Mouse (Mus musculus) CH12.LX (cell line): ENCODE results near the gene Tmem150a. TPM values are rescaled to one million over a fixed set of nuclear protein-coding genes. Genes with fewer than 3 reads are reported as not detected.

Experiments
- DNase-seq: peaks from one replicate; pipeline ENCODE4 v3.0.0-alpha.2; 2013; ENCODE audit errors: extremely low read depth
- H3K27ac ChIP-seq: 2 replicates; pipeline ENCODE4 v1.5.1; 2012; ENCODE audit warnings: low read depth, mild to moderate bottlenecking, control low read depth, moderate library complexity; ENCODE audit not compliant: insufficient read depth
- H3K27me3 ChIP-seq: replicated peaks from 2 replicates; pipeline ENCODE3; 2012; ENCODE audit warnings: inconsistent platforms
- H3K36me3 ChIP-seq, 2 experiments: replicated peaks in 1 of 2; 2 replicates each; pipeline versions ENCODE3 to v1.6.1; 2012; ENCODE audit warnings: inconsistent platforms in 1 of 2, low read length in 1 of 2, mild to moderate bottlenecking in 1 of 2, mixed read lengths in 1 of 2, moderate library complexity in 1 of 2; ENCODE audit not compliant: control insufficient read depth in 1 of 2, insufficient read depth in 1 of 2
- H3K4me1 ChIP-seq, 2 experiments: 2 replicates each; pipeline ENCODE4 v1.6.1; 2012; ENCODE audit warnings: inconsistent platforms in 1 of 2, moderate library complexity in 1 of 2; ENCODE audit not compliant: insufficient read depth in 2 of 2, control insufficient read depth in 1 of 2
- H3K4me2 ChIP-seq: 2 replicates; pipeline ENCODE4 v1.6.1; 2012; ENCODE audit warnings: low read depth, mild to moderate bottlenecking, control low read depth; ENCODE audit not compliant: poor library complexity, insufficient read depth, severe bottlenecking
- H3K4me3 ChIP-seq, 3 experiments: fragments of 150-350 bp in 1 of 3; sonication (generic) in 1 of 3; replicated peaks in 1 of 3; 2 replicates each; pipeline versions ENCODE3 to v1.5.1; 2011 to 2012; ENCODE audit warnings: low read depth in 2 of 3, low read length in 2 of 3, mild to moderate bottlenecking in 2 of 3, moderate library complexity in 2 of 3, control low read depth in 1 of 3, improper control_type of control experiment in 1 of 3, inconsistent platforms in 1 of 3, mixed read lengths in 1 of 3; ENCODE audit not compliant: poor library complexity in 1 of 3
- H3K79me2 ChIP-seq: replicated peaks from 2 replicates; pipeline ENCODE4 v1.6.1; 2012; ENCODE audit warnings: mild to moderate bottlenecking, moderate library complexity; ENCODE audit not compliant: control insufficient read depth, poor library complexity, insufficient read depth, severe bottlenecking; ENCODE audit errors: extremely low read depth
- H3K9ac ChIP-seq: 2 replicates; pipeline ENCODE4 v1.6.1; 2012; ENCODE audit warnings: low read depth, mild to moderate bottlenecking, control low read depth, moderate library complexity; ENCODE audit not compliant: insufficient read depth
- H3K9me3 ChIP-seq: replicated peaks from 2 replicates; pipeline ENCODE3; 2012; ENCODE audit warnings: low read length, inconsistent platforms, mixed read lengths
- CHD1 ChIP-seq: IDR thresholded peaks from 2 replicates; pipeline ENCODE4 v1.6.1; 2012; ENCODE audit warnings: low read depth, low read length, improper control_type of control experiment, inconsistent platforms
- CTCF ChIP-seq, 2 experiments: IDR thresholded peaks in 1 of 2; conservative IDR thresholded peaks in 1 of 2; 2 replicates each; pipeline ENCODE4 v1.5.1; 2011 to 2012; ENCODE audit warnings: low read depth in 2 of 2, low read length in 2 of 2, improper control_type of control experiment in 1 of 2, inconsistent platforms in 1 of 2, mild to moderate bottlenecking in 1 of 2, moderate library complexity in 1 of 2
- E2F4 ChIP-seq: IDR thresholded peaks from 2 replicates; pipeline ENCODE4 v1.6.1; 2011; ENCODE audit warnings: low read depth, low read length, improper control_type of control experiment; ENCODE audit not compliant: insufficient replicate concordance
- ELF1 ChIP-seq: IDR thresholded peaks from 2 replicates; pipeline ENCODE4 v1.6.1; 2014; ENCODE audit warnings: low read depth, mild to moderate bottlenecking, inconsistent platforms, low read length, improper control_type of control experiment
- EP300 ChIP-seq: IDR thresholded peaks from 2 replicates; pipeline ENCODE4 v1.6.1; 2011; ENCODE audit warnings: low read length, improper control_type of control experiment
- ETS1 ChIP-seq: conservative IDR thresholded peaks from 2 replicates; pipeline ENCODE4 v1.6.1; 2012; ENCODE audit warnings: low read depth, mild to moderate bottlenecking, inconsistent platforms, low read length, improper control_type of control experiment, moderate library complexity
- GABPA ChIP-seq: IDR thresholded peaks from 2 replicates; pipeline ENCODE4 v1.6.1; 2012; ENCODE audit warnings: low read depth, low read length, improper control_type of control experiment, inconsistent platforms; ENCODE audit not compliant: insufficient replicate concordance
- HCFC1 ChIP-seq: IDR thresholded peaks from 2 replicates; pipeline ENCODE4 v1.6.1; 2012; ENCODE audit warnings: low read depth, mild to moderate bottlenecking, inconsistent platforms, low read length, improper control_type of control experiment
- IRF4 ChIP-seq: IDR thresholded peaks from 2 replicates; pipeline ENCODE4 v1.6.1; 2014; ENCODE audit warnings: low read depth, mild to moderate bottlenecking, inconsistent platforms, low read length, improper control_type of control experiment
- JUN ChIP-seq: IDR thresholded peaks from 2 replicates; pipeline ENCODE4 v1.6.1; 2011; ENCODE audit warnings: low read depth, mild to moderate bottlenecking, low read length, improper control_type of control experiment, moderate library complexity; ENCODE audit not compliant: insufficient read depth
- KAT2A ChIP-seq: IDR thresholded peaks from 2 replicates; pipeline ENCODE4 v1.6.1; 2012; ENCODE audit warnings: low read length, improper control_type of control experiment, inconsistent platforms; ENCODE audit not compliant: insufficient replicate concordance
- MAFK ChIP-seq: IDR thresholded peaks from 2 replicates; pipeline ENCODE4 v1.6.1; 2011; ENCODE audit warnings: low read length, improper control_type of control experiment; ENCODE audit not compliant: insufficient replicate concordance
- MAX ChIP-seq: IDR thresholded peaks from 2 replicates; pipeline ENCODE4 v1.6.1; 2011; ENCODE audit warnings: low read length, improper control_type of control experiment
- MEF2A ChIP-seq: IDR thresholded peaks from 2 replicates; pipeline ENCODE4 v1.6.1; 2014; ENCODE audit warnings: low read depth, mild to moderate bottlenecking, inconsistent platforms, low read length, improper control_type of control experiment, borderline replicate concordance
- MYC ChIP-seq: IDR thresholded peaks from 2 replicates; pipeline ENCODE4 v1.6.1; 2011; ENCODE audit warnings: low read depth, mild to moderate bottlenecking, improper control_type of control experiment, low read length
- NELFE ChIP-seq: IDR thresholded peaks from 2 replicates; pipeline ENCODE4 v1.6.1; 2011; ENCODE audit warnings: low read depth, low read length, improper control_type of control experiment
- NRF1 ChIP-seq: IDR thresholded peaks from 2 replicates; pipeline ENCODE4 v1.6.1; 2014; ENCODE audit warnings: low read depth, mild to moderate bottlenecking, inconsistent platforms, low read length, improper control_type of control experiment, moderate library complexity
- POLR2A ChIP-seq: IDR thresholded peaks from 2 replicates; pipeline ENCODE4 v1.6.1; 2011; ENCODE audit warnings: low read depth, mild to moderate bottlenecking, improper control_type of control experiment, low read length
- POLR2AphosphoS2 ChIP-seq: IDR thresholded peaks from 2 replicates; pipeline ENCODE4 v1.6.1; 2011; ENCODE audit warnings: low read depth, low read length, improper control_type of control experiment
- SIN3A ChIP-seq: IDR thresholded peaks from 2 replicates; pipeline ENCODE4 v1.6.1; 2012; ENCODE audit warnings: low read length, improper control_type of control experiment, inconsistent platforms
- TBP ChIP-seq: conservative IDR thresholded peaks from 2 replicates; pipeline ENCODE4 v1.6.1; 2011; ENCODE audit warnings: low read depth, low read length, improper control_type of control experiment
- TCF12 ChIP-seq: IDR thresholded peaks from 2 replicates; pipeline ENCODE4 v1.6.1; 2014; ENCODE audit warnings: low read depth, mild to moderate bottlenecking, inconsistent platforms, low read length, improper control_type of control experiment
- UBTF ChIP-seq: IDR thresholded peaks from 2 replicates; pipeline ENCODE4 v1.6.1; 2012; ENCODE audit warnings: low read depth, mild to moderate bottlenecking, inconsistent platforms, low read length, improper control_type of control experiment, moderate library complexity
- USF1 ChIP-seq: IDR thresholded peaks from 2 replicates; pipeline ENCODE4 v1.6.1; 2014; ENCODE audit warnings: low read depth, mild to moderate bottlenecking, inconsistent platforms, low read length, improper control_type of control experiment
- USF2 ChIP-seq: conservative IDR thresholded peaks from 2 replicates; pipeline ENCODE4 v1.6.1; 2011; ENCODE audit warnings: low read depth, low read length, improper control_type of control experiment
- ZC3H11A ChIP-seq: IDR thresholded peaks from 2 replicates; pipeline ENCODE4 v1.6.1; 2012; ENCODE audit warnings: low read depth, mild to moderate bottlenecking, inconsistent platforms, low read length, improper control_type of control experiment
- ZKSCAN1 ChIP-seq: IDR thresholded peaks from 2 replicates; pipeline ENCODE4 v1.6.1; 2012; ENCODE audit warnings: low read depth, inconsistent platforms, low read length, improper control_type of control experiment, borderline replicate concordance
- ZMIZ1 ChIP-seq: IDR thresholded peaks from 2 replicates; pipeline ENCODE4 v1.6.1; 2012; ENCODE audit warnings: low read depth, mild to moderate bottlenecking, inconsistent platforms, low read length, improper control_type of control experiment
- ZNF384 ChIP-seq: IDR thresholded peaks from 2 replicates; pipeline ENCODE4 v1.6.1; 2012; ENCODE audit warnings: low read depth, low read length, improper control_type of control experiment, inconsistent platforms
- dilution Hi-C: fragments of 300-500 bp; cut with MboI; formaldehyde crosslinking; loops from 2 replicates; pipeline ENCODE4 v1.14.3; 2020; ENCODE audit warnings: low sequenced_read_pairs; ENCODE audit not compliant: extremely low pct_unique_long_range_greater_than_20kb, extremely low pct_ligation_motif_present
- in situ Hi-C: fragments of 300-500 bp; cut with MboI; formaldehyde crosslinking; loops from 3 replicates; pipeline ENCODE4 v1.14.3; 2019; ENCODE audit warnings: low sequenced_read_pairs, low pct_ligation_motif_present, low pct_unique_long_range_greater_than_20kb, mixed read lengths
- polyA plus RNA-seq: library from polyadenylated mRNA; unstranded; fragments of >175 nt; gene quantifications from 2 replicates; pipeline ENCODE4 v1.2.1, GENCODE M21; 2012; ENCODE audit warnings: low read depth; ENCODE audit not compliant: insufficient read length
- total RNA-seq, 2 experiments: library from RNA; depleted of rRNA; stranded (reverse); fragments of 300-350 nt in 1 of 2; fragments of >200 nt in 1 of 2; gene quantifications; 2 replicates each; pipeline ENCODE4 v1.2.3; 2012 to 2014

Gene Tmem150a
- total and polyA plus RNA-seq, 3 experiments, result 0.24 to 0.93 (median 0.59) TPM

DNA sequence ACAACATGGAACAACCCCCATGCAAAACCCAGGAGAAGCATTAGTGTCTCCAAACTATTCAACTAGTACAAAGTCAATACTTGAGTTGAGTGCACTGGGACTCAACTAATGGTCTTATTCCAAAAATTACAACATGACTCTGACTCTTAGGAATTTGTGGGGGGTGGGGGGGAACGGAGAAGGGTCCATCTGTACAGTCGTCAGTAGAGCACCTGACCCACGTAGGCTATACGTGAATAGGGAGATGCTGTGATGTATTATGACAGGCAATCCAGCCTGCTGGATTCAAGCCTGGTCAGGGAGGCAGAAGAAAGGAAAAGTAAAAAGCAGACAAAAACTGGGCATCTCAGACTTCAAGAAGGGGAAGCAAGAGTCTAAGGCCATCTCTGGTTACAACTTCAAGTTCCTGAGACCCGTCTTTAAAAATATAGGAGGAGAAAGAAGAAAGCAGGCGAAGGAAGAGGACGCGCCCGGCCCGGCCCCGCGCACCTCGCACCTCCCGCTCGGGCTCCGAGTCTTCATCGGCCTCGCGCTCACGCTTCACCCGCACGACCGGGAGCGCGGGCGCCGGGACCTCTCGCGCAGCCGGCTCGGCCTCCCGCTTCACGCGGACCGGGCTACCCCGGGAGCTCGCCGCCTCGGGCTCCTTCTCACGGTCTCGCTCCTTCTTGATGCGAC lies 10.7 kb upstream of the Tmem150a start:
- H3K36me3 ChIP-seq, result peaks cover 19 to 43% of the 10 kb centered on the region in 2 experiments
- no peak overlapping the region; the same call in 1 of the 2 replicates for H3K27ac ChIP-seq
- TF ChIP-seq TCF12 (no peak), ZMIZ1 (no peak), UBTF (no peak), MAFK (no peak), POLR2AphosphoS2 (no peak), ZKSCAN1 (no peak), E2F4 (no peak), HCFC1 (no peak), ZNF384 (no peak), USF2 (no peak)
- no peaks in the 10 kb centered on the region for H3K27me3 ChIP-seq
- peak overlapping the region; percentile 91 for H3K4me2 ChIP-seq
- no peaks in the 10 kb centered on the region for H3K9me3 ChIP-seq
- DNase-seq, result peak; percentile 12
- dilution Hi-C loops, result no loop called here
- in situ Hi-C loops, result no loop called here
- peaks cover 52% of the 10 kb centered on the region for H3K79me2 ChIP-seq
- H3K9ac ChIP-seq, result peak overlapping the region; percentile 93
- peak overlapping the region; percentile 88 to 93 (median 90) for H3K4me3 ChIP-seq
- peaks cover 13 to 56% of the 10 kb centered on the region in 2 experiments; a peak in 3 of 4 replicates for H3K4me1 ChIP-seq

DNA sequence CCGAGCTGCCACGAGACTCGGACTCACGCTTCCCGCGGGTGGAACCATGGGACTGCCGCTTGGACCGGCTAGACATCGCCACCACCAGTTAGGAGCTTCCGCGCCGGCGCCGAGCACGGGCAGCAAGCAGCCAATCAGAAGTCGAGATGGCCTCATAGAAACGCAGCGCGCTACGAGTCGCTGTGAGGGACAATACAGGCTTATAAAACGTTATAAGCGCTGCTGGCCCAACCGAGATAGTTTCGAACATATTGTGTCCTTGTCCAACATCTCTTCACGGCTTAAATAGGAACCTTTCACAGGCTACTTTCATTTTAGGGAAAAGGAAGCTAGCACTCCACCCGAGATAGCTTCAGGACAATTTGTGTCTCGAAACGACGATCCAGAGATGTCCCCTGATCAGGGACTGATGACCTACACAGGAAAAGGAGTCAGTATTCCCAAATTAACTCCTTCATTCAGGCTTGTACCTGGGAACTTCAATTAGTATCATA lies 10.1 kb upstream of the Tmem150a start, which contains the start of gene Usp39:
Gene Usp39 (minus strand): TSS at position 111 of the 494 bp plus-strand sequence.
- Histone ChIP-seq H3K9ac (peak within 1 kb of the TSS; percentile 93), H3K36me3 (peaks cover 22 to 44% of the 10 kb centered on the region in 2 experiments), H3K27me3 (no peaks in the 10 kb centered on the region), H3K79me2 (peaks cover 50% of the 10 kb centered on the region), H3K4me2 (peak within 1 kb of the TSS; percentile 91), H3K4me1 (peaks cover 13 to 62% of the 10 kb centered on the region in 2 experiments; a peak in 3 of 4 replicates), H3K27ac (peak within 1 kb of the TSS; percentile 16), H3K4me3 (peak within 1 kb of the TSS; percentile 88 to 93 (median 90)), H3K9me3 (no peaks in the 10 kb centered on the region)
- dilution Hi-C loops, result no loop called here
- in situ Hi-C loops, result no loop called here
- DNase-seq, result peak; percentile 92
- TF ChIP-seq JUN (no peak), MAFK (no peak), E2F4 (peak; percentile 71; the same call in 1 of the 2 replicates), MAX (peak; percentile 77; the same call in 1 of the 2 replicates), TCF12 (peak; percentile 64; the same call in 1 of the 2 replicates), MYC (peak; percentile 28; the same call in 1 of the 2 replicates), CTCF (conservative IDR thresholded peaks at IDR 0.05 in 1 of 2, IDR thresholded peaks at IDR 0.05 in 1 of 2; ENCODE audit: low read depth in 2 of 2, low read length in 2 of 2) (no peak), ZNF384 (no peak), POLR2A (peak; percentile 93), ETS1 (no peak), GABPA (no peak), KAT2A (peak; percentile 68; the same call in 1 of the 2 replicates), USF2 (no peak), NRF1 (peak; percentile 80), ELF1 (peak; percentile 90), IRF4 (peak; percentile 52; the same call in 1 of the 2 replicates), TBP (peak; percentile 82), MEF2A (0 out of 2 replicates have a peak, but pooled peaks have one; percentile 21), SIN3A (peak; percentile 88), EP300 (no peak), POLR2AphosphoS2 (0 out of 2 replicates have a peak, but pooled peaks have one; percentile 45), CHD1 (no peak), NELFE (peak; percentile 87), USF1 (peak; percentile 20), HCFC1 (peak; percentile 83), ZC3H11A (no peak)
